Mouse (Mus musculus): ENCODE data around the gene Zbtb18. TPM values are rescaled to one million over a fixed set of nuclear protein-coding genes. Genes with fewer than 3 reads are reported as not detected.

Zbtb18 gene
- total and polyA plus RNA-seq, 3 experiments = 8.4 to 16.9 (median 10.0) TPM

GRCm38 (mm10) chr1:177408690-177409089 is 33.5 kb upstream of the Zbtb18 start:
- no peaks in the 10 kb centered on the region for H3K27me3 ChIP-seq (replicated peaks)
- DNase-seq (ENCODE audit: extremely low read depth) = peak; percentile 67
- dilution Hi-C loops (cut with MboI; ENCODE audit: extremely low pct_ligation_motif_present, extremely low pct_unique_long_range_greater_than_20kb, low sequenced_read_pairs) = no loop called here

GRCm38 (mm10) chr1:177410769-177411348 is 31.3 kb upstream of the Zbtb18 start:
- no peaks in the 10 kb centered on the region for H3K79me2 ChIP-seq (replicated peaks; ENCODE audit: control insufficient read depth, extremely low read depth, insufficient read depth, poor library complexity, severe bottlenecking)
- no peak for DNase-seq (ENCODE audit: extremely low read depth)
- no peaks in the 10 kb centered on the region for H3K36me3 ChIP-seq (replicated peaks in 1 of 2; ENCODE audit: control insufficient read depth in 1 of 2, insufficient read depth in 1 of 2, low read length in 1 of 2)
- H3K9ac ChIP-seq (ENCODE audit: insufficient read depth, low read depth) = no peak overlapping the region
- H3K4me3 ChIP-seq (replicated peaks in 1 of 3; ENCODE audit: low read depth in 2 of 3, low read length in 2 of 3, poor library complexity in 1 of 3) = no peak overlapping the region
- no peak overlapping the region for H3K27ac ChIP-seq (ENCODE audit: insufficient read depth, low read depth)
- in situ Hi-C loops (cut with MboI; ENCODE audit: low pct_ligation_motif_present, low pct_unique_long_range_greater_than_20kb, low sequenced_read_pairs) = no loop called here
- TF ChIP-seq NRF1 (IDR thresholded peaks at IDR 0.05; ENCODE audit: low read depth, low read length) = no peak
- TF ChIP-seq CHD1 (IDR thresholded peaks at IDR 0.05; ENCODE audit: low read depth, low read length) = no peak
- TF ChIP-seq PAX5 (IDR thresholded peaks at IDR 0.05; ENCODE audit: low read length) = no peak
- TF ChIP-seq MAFK (IDR thresholded peaks at IDR 0.05; ENCODE audit: insufficient replicate concordance, low read length) = no peak
- no peak for TF ChIP-seq POLR2AphosphoS2 (IDR thresholded peaks at IDR 0.05; ENCODE audit: low read depth, low read length)
- no peak for TF ChIP-seq NELFE (IDR thresholded peaks at IDR 0.05; ENCODE audit: low read depth, low read length)
- TF ChIP-seq USF1 (IDR thresholded peaks at IDR 0.05; ENCODE audit: low read depth, low read length) = no peak
- no peak for TF ChIP-seq RAD21 (IDR thresholded peaks at IDR 0.05; ENCODE audit: low read depth, low read length)
- no peak for TF ChIP-seq ZNF384 (IDR thresholded peaks at IDR 0.05; ENCODE audit: low read depth, low read length)
- TF ChIP-seq IRF4 (IDR thresholded peaks at IDR 0.05; ENCODE audit: low read depth, low read length) = no peak
- no peak for TF ChIP-seq JUN (IDR thresholded peaks at IDR 0.05; ENCODE audit: insufficient read depth, low read depth, low read length)
- H3K27me3 ChIP-seq (replicated peaks) = no peaks in the 10 kb centered on the region
- peaks cover 0 to 4% of the 10 kb centered on the region in 2 experiments; a peak in 1 of 4 replicates for H3K4me1 ChIP-seq (ENCODE audit: control insufficient read depth in 1 of 2, insufficient read depth in 2 of 2)
- H3K4me2 ChIP-seq (ENCODE audit: insufficient read depth, low read depth, poor library complexity, severe bottlenecking) = no peak overlapping the region
- dilution Hi-C loops (cut with MboI; ENCODE audit: extremely low pct_ligation_motif_present, extremely low pct_unique_long_range_greater_than_20kb, low sequenced_read_pairs) = no loop called here
- H3K9me3 ChIP-seq (replicated peaks; ENCODE audit: low read length) = no peaks in the 10 kb centered on the region

More at GRCm38 (mm10) chr1:177408690-177409089, 33.5 kb upstream of the Zbtb18 start:
- H3K4me1 ChIP-seq (ENCODE audit: control insufficient read depth in 1 of 2, insufficient read depth in 2 of 2) = peaks cover 0 to 4% of the 10 kb centered on the region in 2 experiments; a peak in 1 of 4 replicates
- no peaks in the 10 kb centered on the region for H3K36me3 ChIP-seq (replicated peaks in 1 of 2; ENCODE audit: control insufficient read depth in 1 of 2, insufficient read depth in 1 of 2, low read length in 1 of 2)
- H3K4me3 ChIP-seq (replicated peaks in 1 of 3; ENCODE audit: low read depth in 2 of 3, low read length in 2 of 3, poor library complexity in 1 of 3) = no peak overlapping the region
- TF ChIP-seq SMC3 (IDR thresholded peaks at IDR 0.05; ENCODE audit: low read depth, low read length) = peak; percentile 94
- peak; percentile 53 for TF ChIP-seq ZC3H11A (IDR thresholded peaks at IDR 0.05; ENCODE audit: low read depth, low read length)
- TF ChIP-seq EP300 (IDR thresholded peaks at IDR 0.05; ENCODE audit: low read length) = no peak
- peak; percentile 73 for TF ChIP-seq RAD21 (IDR thresholded peaks at IDR 0.05; ENCODE audit: low read depth, low read length)
- peak; percentile 41 to 75 for TF ChIP-seq CTCF (conservative IDR thresholded peaks at IDR 0.05 in 1 of 2, IDR thresholded peaks at IDR 0.05 in 1 of 2; ENCODE audit: low read depth in 2 of 2, low read length in 2 of 2)
- TF ChIP-seq E2F4 (IDR thresholded peaks at IDR 0.05; ENCODE audit: insufficient replicate concordance, low read depth, low read length) = no peak
- H3K9ac ChIP-seq (ENCODE audit: insufficient read depth, low read depth) = no peak overlapping the region
- H3K27ac ChIP-seq (ENCODE audit: insufficient read depth, low read depth) = no peak overlapping the region
- no peak overlapping the region for H3K4me2 ChIP-seq (ENCODE audit: insufficient read depth, low read depth, poor library complexity, severe bottlenecking)
- in situ Hi-C loops (cut with MboI; ENCODE audit: low pct_ligation_motif_present, low pct_unique_long_range_greater_than_20kb, low sequenced_read_pairs) = loop anchor here (5.0 kb wide), 1 partner anchor 279 kb away; no protein-coding TSS in a partner anchor
- H3K79me2 ChIP-seq (replicated peaks; ENCODE audit: control insufficient read depth, extremely low read depth, insufficient read depth, poor library complexity, severe bottlenecking) = no peaks in the 10 kb centered on the region
- H3K9me3 ChIP-seq (replicated peaks; ENCODE audit: low read length) = no peaks in the 10 kb centered on the region
